Mouse (Mus musculus) intestine, postnatal 0 days (tissue): Measurements from ENCODE around the gene Sprr3. TPM values are rescaled to one million over a fixed set of nuclear protein-coding genes. Genes with fewer than 3 reads are reported as not detected.
"Not testable (repeated sequence)": the region's sequence is repeated elsewhere in the genome, so short reads cannot be mapped to it uniquely, and the experiment has no call there.

Experiments
- ATAC-seq: fragments of 200-750 bp; cut with Nextera tagmentation; 2 replicates; pipeline ENCODE4 v1.8.0; 2017; ENCODE audit warnings: mild to moderate bottlenecking, moderate TSS enrichment, moderate library complexity
- H3K27ac ChIP-seq: fragments of 300-500 bp; sonication (generic); 2 replicates; pipeline ENCODE4 v1.5.1; 2014; ENCODE audit warnings: mild to moderate bottlenecking, low read depth, low read length, moderate library complexity
- H3K27me3 ChIP-seq: fragments of 300-500 bp; sonication (generic); replicated peaks from 2 replicates; pipeline ENCODE4 v1.6.1; 2014; ENCODE audit warnings: low read length, mixed read lengths; ENCODE audit not compliant: control insufficient read depth, insufficient read depth
- H3K36me3 ChIP-seq: fragments of 300-500 bp; sonication (generic); 2 replicates; pipeline ENCODE4 v1.6.1; 2014; ENCODE audit warnings: mild to moderate bottlenecking, moderate library complexity; ENCODE audit not compliant: control insufficient read depth, insufficient read depth
- H3K4me1 ChIP-seq: fragments of 300-500 bp; sonication (generic); replicated peaks from 2 replicates; pipeline ENCODE4 v1.6.1; 2014; ENCODE audit warnings: antibody characterized with exemption, low read length, mixed read lengths; ENCODE audit not compliant: control insufficient read depth, insufficient read depth
- H3K4me2 ChIP-seq: fragments of 300-500 bp; sonication (generic); replicated peaks from 2 replicates; pipeline ENCODE4 v1.6.1; 2014; ENCODE audit warnings: low read depth, mild to moderate bottlenecking, moderate library complexity
- H3K4me3 ChIP-seq: fragments of 300-500 bp; sonication (generic); 2 replicates; pipeline ENCODE4 v1.5.1; 2014; ENCODE audit warnings: low read depth, low read length
- H3K9ac ChIP-seq: fragments of 300-500 bp; sonication (generic); 2 replicates; pipeline ENCODE4 v1.6.1; 2014; ENCODE audit warnings: mild to moderate bottlenecking, low read depth, low read length
- H3K9me3 ChIP-seq: fragments of 300-500 bp; sonication (generic); 2 replicates; pipeline ENCODE4 v1.6.1; 2016; ENCODE audit warnings: mixed run types; ENCODE audit not compliant: control insufficient read depth
- CTCF ChIP-seq: sonication (generic); IDR thresholded peaks from 2 replicates; pipeline ENCODE4 v1.5.1; 2016; ENCODE audit warnings: low read depth, mild to moderate bottlenecking, control low read depth, antibody characterized with exemption, moderate library complexity
- WGBS: fragments of 180-500 bp; shearing (Covaris S2); extraction: QIAGEN DNeasy Blood & Tissue Kit; methylation state at CpG from one replicate; pipeline ENCODE4 v1.1.7; 2014; 5-methylcytosine and 5-hydroxymethylcytosine counted together
- polyA plus RNA-seq: library from polyadenylated mRNA; unstranded; fragments of >200 nt; fragmentation: Nextera tagmentation; extraction: Ambion mirVana; gene quantifications from 2 replicates; pipeline ENCODE4 v1.2.1, GENCODE M21; 2015

Sprr3 gene
- polyA plus RNA-seq = not detected in 2 replicates

- Histone ChIP-seq H3K36me3 (no peaks in the 10 kb centered on the region), H3K9ac (no peak within 1 kb of the TSS), H3K9me3 (no peaks in the 10 kb centered on the region), H3K4me1 (no peaks in the 10 kb centered on the region), H3K4me2 (no peak within 1 kb of the TSS), H3K4me3 (no peak within 1 kb of the TSS), H3K27me3 (no peaks in the 10 kb centered on the region), H3K27ac (no peak within 1 kb of the TSS)
- 72% methylated on average over 2 of the region's 2 CpGs for WGBS
- no peak for TF ChIP-seq CTCF
- no peak for ATAC-seq
Observed at GRCm38 (mm10) chr3:92458620-92459019, at the start of gene Sprr3. Gene Sprr3 (minus strand): TSS chr3:92458720.

DNA sequence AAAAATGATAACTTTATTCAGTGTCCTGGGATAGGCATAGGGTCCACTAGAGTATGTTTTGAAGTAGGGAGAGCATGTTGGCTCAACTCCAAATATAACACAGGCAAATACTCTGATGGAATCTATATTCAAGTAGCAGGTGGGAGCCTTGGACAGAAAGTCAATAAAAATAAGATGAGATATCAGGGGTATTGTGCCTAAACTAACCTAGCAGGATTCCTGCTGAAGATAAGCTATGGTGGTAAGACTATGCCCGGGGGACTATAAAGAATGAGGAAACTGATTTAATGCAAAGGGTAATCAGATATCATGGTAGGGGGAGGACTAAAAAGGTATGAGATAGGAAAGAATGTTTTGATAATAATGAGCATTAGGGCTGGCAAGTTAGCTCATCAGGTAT, 49.7 kb upstream of the Sprr3 start:
- no peaks in the 10 kb centered on the region for H3K27me3 ChIP-seq
- no peaks in the 10 kb centered on the region for H3K4me1 ChIP-seq
- no peak overlapping the region for H3K4me3 ChIP-seq
- H3K27ac ChIP-seq = no peak overlapping the region
- no peak for TF ChIP-seq CTCF
- WGBS = 39% methylated on average over 1 of the region's 1 CpGs
- no peak overlapping the region for H3K4me2 ChIP-seq
- no peak overlapping the region for H3K9ac ChIP-seq
- no peak for ATAC-seq
- no peaks in the 10 kb centered on the region for H3K9me3 ChIP-seq
- H3K36me3 ChIP-seq = no peaks in the 10 kb centered on the region

DNA sequence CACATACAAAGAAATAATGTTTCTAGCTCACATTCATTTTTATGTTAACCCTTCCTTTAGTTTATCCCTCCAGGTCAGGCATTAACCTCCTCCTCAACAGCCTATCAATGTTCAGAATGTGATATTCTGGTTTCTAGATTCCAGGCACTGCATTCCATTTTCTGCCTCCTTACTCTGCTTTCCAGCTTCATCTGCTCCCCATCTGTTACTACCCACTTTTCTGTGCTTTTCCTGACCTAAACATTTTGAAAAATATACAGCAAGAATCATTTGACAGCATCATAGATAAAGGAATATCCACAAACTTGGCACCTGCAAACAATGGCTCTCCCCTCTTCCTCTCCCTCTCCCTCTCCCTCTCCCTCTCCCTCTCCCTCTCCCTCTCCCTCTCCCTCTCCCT, 45.0 kb upstream of the Sprr3 start:
- ATAC-seq = no peak
- no peaks in the 10 kb centered on the region for H3K36me3 ChIP-seq

DNA sequence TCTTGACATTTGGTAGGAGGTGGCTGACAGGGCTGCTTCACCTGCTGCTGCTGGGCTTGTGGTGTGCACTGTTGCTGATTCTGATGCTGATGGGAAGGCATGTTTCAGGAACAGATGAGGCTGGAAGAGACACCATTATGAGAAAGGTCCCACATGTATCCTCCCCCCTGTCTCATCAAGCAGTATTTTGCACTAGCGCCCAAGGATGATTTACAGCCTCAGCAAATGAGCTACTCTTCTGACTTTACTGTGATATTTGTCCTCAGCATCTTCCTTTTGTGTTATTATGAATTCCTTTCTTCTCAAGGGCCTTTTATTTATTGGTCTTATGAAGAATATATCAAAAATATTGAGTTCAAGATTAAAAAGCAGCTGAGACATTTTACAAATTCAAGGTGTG, 41.9 kb upstream of the Sprr3 start, which contains the start of gene Sprr4:
TSS of gene Sprr4 (minus strand) at position 101 of the 400 bp plus-strand sequence.
- WGBS = 95% methylated on average over 1 of the region's 1 CpGs
- no peaks in the 10 kb centered on the region for H3K36me3 ChIP-seq
- H3K27me3 ChIP-seq = no peaks in the 10 kb centered on the region
- H3K27ac ChIP-seq = no peak within 1 kb of the TSS
- no peak for TF ChIP-seq CTCF
- H3K9ac ChIP-seq = no peak within 1 kb of the TSS
- no peaks in the 10 kb centered on the region for H3K4me1 ChIP-seq
- no peak within 1 kb of the TSS for H3K4me3 ChIP-seq
- H3K4me2 ChIP-seq = no peak within 1 kb of the TSS
- H3K9me3 ChIP-seq = no peaks in the 10 kb centered on the region
- no peak for ATAC-seq

More for the DNA sequence above, 45.0 kb upstream of the Sprr3 start:
- Histone ChIP-seq H3K9me3 (no peaks in the 10 kb centered on the region), H3K4me1 (no peaks in the 10 kb centered on the region), H3K27ac (no peak overlapping the region), H3K9ac (no peak overlapping the region), H3K4me2 (no peak overlapping the region), H3K4me3 (no peak overlapping the region), H3K27me3 (no peaks in the 10 kb centered on the region)
- TF ChIP-seq CTCF = no peak

DNA sequence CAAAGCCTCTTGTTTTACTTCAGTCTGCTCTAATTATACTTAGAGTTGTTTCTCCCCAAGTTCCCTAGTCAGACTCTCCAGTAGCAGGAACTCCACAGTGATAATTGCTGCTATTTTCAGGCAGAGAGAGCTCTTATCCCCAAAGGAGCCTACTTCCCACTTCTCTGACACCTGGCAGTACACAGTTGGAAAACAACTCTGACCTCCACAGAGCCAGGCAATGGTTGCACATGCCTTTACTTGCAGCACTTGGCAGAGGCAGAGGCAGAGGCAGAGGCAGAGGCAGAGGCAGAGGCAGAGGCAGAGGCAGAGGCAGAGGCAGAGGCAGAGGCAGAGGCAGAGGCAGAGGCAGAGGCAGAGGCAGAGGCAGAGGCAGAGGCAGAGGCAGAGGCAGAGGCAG, 31.7 kb upstream of the Sprr3 start:
- not testable (repeated sequence) for H3K27me3 ChIP-seq, H3K36me3 ChIP-seq, H3K9ac ChIP-seq, H3K4me2 ChIP-seq, H3K4me3 ChIP-seq, H3K9me3 ChIP-seq, H3K27ac ChIP-seq, ATAC-seq, H3K4me1 ChIP-seq

- Histone ChIP-seq H3K4me1 (no peaks in the 10 kb centered on the region), H3K9ac (no peak overlapping the region), H3K36me3 (no peaks in the 10 kb centered on the region), H3K27me3 (no peaks in the 10 kb centered on the region), H3K4me2 (no peak overlapping the region), H3K4me3 (no peak overlapping the region), H3K9me3 (no peaks in the 10 kb centered on the region), H3K27ac (no peak overlapping the region)
- no peak for ATAC-seq
- TF ChIP-seq CTCF = no peak
- WGBS = 19% methylated on average over 1 of the region's 1 CpGs
Observed at GRCm38 (mm10) chr3:92486307-92486706, 27.8 kb upstream of the Sprr3 start.

GRCm38 (mm10) chr3:92485863-92486262, 27.3 kb upstream of the Sprr3 start, which contains the start of gene Sprr1a:
Gene Sprr1a (minus strand): TSS chr3:92485895.
- H3K27me3 ChIP-seq = no peaks in the 10 kb centered on the region
- no peak for TF ChIP-seq CTCF
- peak; percentile 77 for ATAC-seq
- no peaks in the 10 kb centered on the region for H3K9me3 ChIP-seq
- no peak within 1 kb of the TSS for H3K4me3 ChIP-seq
- no peaks in the 10 kb centered on the region for H3K4me1 ChIP-seq
- H3K27ac ChIP-seq = no peak within 1 kb of the TSS
- H3K9ac ChIP-seq = no peak within 1 kb of the TSS
- no peak within 1 kb of the TSS for H3K4me2 ChIP-seq
- no peaks in the 10 kb centered on the region for H3K36me3 ChIP-seq
